Mouse (Mus musculus) embryonic facial prominence, embryonic 11.5 days (tissue): ENCODE measurements around the gene Atad5. TPM values are rescaled to one million over a fixed set of nuclear protein-coding genes. Genes with fewer than 3 reads are reported as not detected.
"Not testable (repeated sequence)": the region's sequence is repeated elsewhere in the genome, so short reads cannot be mapped to it uniquely, and the experiment has no call there.

Source experiments
- ATAC-seq: fragments of 200-750 bp; cut with Nextera tagmentation; replicated peaks from 2 replicates; pipeline ENCODE4 v1.8.0; 2017; ENCODE audit warnings: low read depth; ENCODE audit not compliant: insufficient number of reproducible peaks, low FRiP score, low TSS enrichment
- DNase-seq: peaks from one replicate; pipeline ENCODE4 v3.0.0-alpha.2; 2015; ENCODE audit warnings: low spot score
- H3K27ac ChIP-seq: fragments of 300-500 bp; sonication (generic); replicated peaks from 2 replicates; pipeline ENCODE4 v1.5.1; 2014; ENCODE audit warnings: mild to moderate bottlenecking, low read depth, low read length, control low read depth
- H3K27me3 ChIP-seq: fragments of 300-500 bp; sonication (generic); 2 replicates; pipeline ENCODE4 v1.6.1; 2014; ENCODE audit warnings: mild to moderate bottlenecking, low read length, moderate library complexity, mixed read lengths; ENCODE audit not compliant: control insufficient read depth, insufficient read depth
- H3K36me3 ChIP-seq: fragments of 300-500 bp; sonication (generic); replicated peaks from 2 replicates; pipeline ENCODE4 v1.6.1; 2014; ENCODE audit warnings: low read depth, mild to moderate bottlenecking, low read length, moderate library complexity, mixed read lengths; ENCODE audit not compliant: control insufficient read depth, insufficient read depth
- H3K4me1 ChIP-seq: fragments of 300-500 bp; sonication (generic); 2 replicates; pipeline ENCODE4 v1.6.1; 2014; ENCODE audit warnings: low read length, mixed read lengths; ENCODE audit not compliant: control insufficient read depth, insufficient read depth
- H3K4me2 ChIP-seq: fragments of 300-500 bp; sonication (generic); 2 replicates; pipeline ENCODE4 v1.6.1; 2014; ENCODE audit warnings: low read depth, mild to moderate bottlenecking, control low read depth, low read length, moderate library complexity
- H3K4me3 ChIP-seq: fragments of 300-500 bp; sonication (generic); 2 replicates; pipeline ENCODE4 v1.5.1; 2014; ENCODE audit warnings: low read depth, low read length, control low read depth
- H3K9ac ChIP-seq: fragments of 300-500 bp; sonication (generic); replicated peaks from 2 replicates; pipeline ENCODE4 v1.6.1; 2014; ENCODE audit warnings: mild to moderate bottlenecking, control low read depth, low read length
- H3K9me3 ChIP-seq: fragments of 300-500 bp; sonication (generic); replicated peaks from 2 replicates; pipeline ENCODE4 v1.6.1; 2016; ENCODE audit warnings: mild to moderate bottlenecking, low read length, inconsistent platforms, mixed read lengths; ENCODE audit not compliant: control insufficient read depth
- WGBS: fragments of 180-500 bp; shearing (Covaris S2); extraction: QIAGEN DNeasy Blood & Tissue Kit; methylation state at CpG from one replicate; pipeline ENCODE4 v1.1.7; 2014; 5-methylcytosine and 5-hydroxymethylcytosine counted together
- polyA plus RNA-seq: library from polyadenylated mRNA; unstranded; fragments of >200 nt; fragmentation: Nextera tagmentation; extraction: Ambion mirVana; gene quantifications from 2 replicates; pipeline ENCODE4 v1.2.1, GENCODE M21; 2014

The Atad5 gene
- polyA plus RNA-seq, 1 experiment from 2014 or later, result 22.5 TPM

- no peaks in the 10 kb centered on the region for H3K4me1 ChIP-seq
- 86% methylated on average over 4 of the region's 4 CpGs for WGBS
- no peak overlapping the region for H3K4me3 ChIP-seq
- ATAC-seq (no peak), DNase-seq (no peak)
- no peaks in the 10 kb centered on the region for H3K27me3 ChIP-seq
- no peak overlapping the region for H3K4me2 ChIP-seq
- H3K9ac ChIP-seq, result no peak overlapping the region
- H3K27ac ChIP-seq, result no peak overlapping the region
- H3K9me3 ChIP-seq, result no peaks in the 10 kb centered on the region
- H3K36me3 ChIP-seq, result no peaks in the 10 kb centered on the region; the same call in 1 of the 2 replicates
Measured at GRCm38 (mm10) chr11:80054659-80055058, 34.5 kb upstream of the Atad5 start.

DNA sequence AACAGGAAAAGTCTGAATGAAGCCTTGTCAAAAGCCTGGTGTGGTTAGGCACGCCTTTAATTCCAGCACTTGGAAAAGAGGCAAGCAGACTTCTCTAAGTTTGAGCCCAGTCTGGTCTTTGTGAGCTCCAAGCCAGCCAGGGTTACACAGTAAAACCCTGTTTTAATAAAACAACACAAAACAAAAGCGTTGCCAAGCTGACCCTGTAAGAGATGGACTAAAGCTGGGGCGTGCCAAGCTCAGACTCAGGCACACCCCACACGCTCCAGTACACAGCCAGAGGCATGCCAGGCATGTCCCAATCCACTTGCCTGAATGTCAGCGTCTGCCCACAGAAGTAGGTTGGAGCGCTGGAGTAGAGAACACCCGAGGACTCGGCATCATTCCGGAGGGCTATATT is 33.1 kb upstream of the Atad5 start:
- WGBS, result 95% methylated on average over 9 of the region's 9 CpGs
- DNase-seq, result no peak
- H3K27me3 ChIP-seq, result no peaks in the 10 kb centered on the region
- ATAC-seq, result no peak
- no peaks in the 10 kb centered on the region for H3K9me3 ChIP-seq
- no peak overlapping the region for H3K4me2 ChIP-seq
- H3K4me3 ChIP-seq, result no peak overlapping the region
- H3K9ac ChIP-seq, result no peak overlapping the region
- H3K36me3 ChIP-seq, result no peaks in the 10 kb centered on the region; the same call in 1 of the 2 replicates
- no peak overlapping the region for H3K27ac ChIP-seq
- H3K4me1 ChIP-seq, result no peaks in the 10 kb centered on the region

DNA sequence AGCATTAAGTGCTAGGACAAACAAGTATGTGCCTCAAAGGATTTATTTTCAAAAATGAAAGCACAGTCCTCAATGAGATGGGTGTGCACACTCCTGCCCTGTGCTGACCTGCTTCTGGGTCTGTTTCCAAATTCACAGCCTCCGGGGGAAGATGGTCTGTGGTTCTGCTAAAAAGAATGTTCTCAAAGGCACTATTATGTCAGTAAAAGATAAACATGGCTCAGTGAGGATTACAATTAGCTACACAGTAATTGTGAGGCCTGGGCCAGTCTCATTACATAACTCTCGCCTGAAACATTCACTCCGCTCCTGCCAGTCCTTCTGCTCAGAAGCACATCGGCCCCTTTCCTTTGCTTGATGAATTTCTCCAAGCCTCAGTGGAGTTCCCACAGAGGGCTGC is 27.0 kb upstream of the Atad5 start:
- 61% methylated on average over 4 of the region's 4 CpGs for WGBS
- Histone ChIP-seq H3K4me1 (no peaks in the 10 kb centered on the region), H3K9ac (no peak overlapping the region), H3K9me3 (no peaks in the 10 kb centered on the region), H3K36me3 (no peaks in the 10 kb centered on the region), H3K27me3 (no peaks in the 10 kb centered on the region), H3K4me2 (no peak overlapping the region), H3K4me3 (no peak overlapping the region), H3K27ac (no peak overlapping the region)
- no peak for DNase-seq
- no peak for ATAC-seq

- not testable (repeated sequence) for H3K27ac ChIP-seq, ATAC-seq, H3K9me3 ChIP-seq, DNase-seq, H3K36me3 ChIP-seq, H3K4me1 ChIP-seq, H3K4me2 ChIP-seq, H3K27me3 ChIP-seq, H3K9ac ChIP-seq, H3K4me3 ChIP-seq
- WGBS, result 82% methylated on average over 4 of the region's 4 CpGs
Measured at GRCm38 (mm10) chr11:80066373-80066772, 22.8 kb upstream of the Atad5 start.

- no peak overlapping the region for H3K4me2 ChIP-seq
- DNase-seq (no peak), ATAC-seq (no peak)
- no peaks in the 10 kb centered on the region for H3K9me3 ChIP-seq
- no peak overlapping the region for H3K27ac ChIP-seq
- 77% methylated on average over 5 of the region's 5 CpGs for WGBS
- H3K4me1 ChIP-seq, result no peaks in the 10 kb centered on the region
- no peaks in the 10 kb centered on the region for H3K36me3 ChIP-seq
- no peak overlapping the region for H3K4me3 ChIP-seq
- no peaks in the 10 kb centered on the region for H3K27me3 ChIP-seq
- H3K9ac ChIP-seq, result no peak overlapping the region
Measured at GRCm38 (mm10) chr11:80067558-80067957, 21.6 kb upstream of the Atad5 start.

- no peak overlapping the region for H3K4me3 ChIP-seq
- no peak for ATAC-seq
- H3K27me3 ChIP-seq, result no peaks in the 10 kb centered on the region
- H3K4me2 ChIP-seq, result no peak overlapping the region
- H3K9ac ChIP-seq, result no peak overlapping the region
- no peaks in the 10 kb centered on the region for H3K9me3 ChIP-seq
- DNase-seq, result no peak
- no peaks in the 10 kb centered on the region for H3K36me3 ChIP-seq
- H3K27ac ChIP-seq, result no peak overlapping the region
- WGBS, result 95% methylated on average over 3 of the region's 3 CpGs
- no peaks in the 10 kb centered on the region for H3K4me1 ChIP-seq
Measured at GRCm38 (mm10) chr11:80069815-80070214, 19.4 kb upstream of the Atad5 start.

GRCm38 (mm10) chr11:80071039-80071438 is 18.2 kb upstream of the Atad5 start:
- Histone ChIP-seq H3K4me2 (no peak overlapping the region), H3K9me3 (no peaks in the 10 kb centered on the region), H3K4me1 (no peaks in the 10 kb centered on the region), H3K4me3 (no peak overlapping the region), H3K27me3 (no peaks in the 10 kb centered on the region), H3K9ac (no peak overlapping the region), H3K27ac (no peak overlapping the region), H3K36me3 (no peaks in the 10 kb centered on the region)
- DNase-seq (no peak), ATAC-seq (no peak)
- 97% methylated on average over 2 of the region's 2 CpGs for WGBS

GRCm38 (mm10) chr11:80072365-80072764 is 16.8 kb upstream of the Atad5 start:
- ATAC-seq (no peak), DNase-seq (no peak)
- Histone ChIP-seq H3K9ac (no peak overlapping the region), H3K27me3 (no peaks in the 10 kb centered on the region), H3K36me3 (no peaks in the 10 kb centered on the region), H3K4me1 (no peaks in the 10 kb centered on the region), H3K9me3 (no peaks in the 10 kb centered on the region), H3K27ac (no peak overlapping the region), H3K4me2 (no peak overlapping the region), H3K4me3 (no peak overlapping the region)
- 92% methylated on average over 3 of the region's 3 CpGs for WGBS
